Mouse (Mus musculus) common myeloid progenitor, adult 5-6 weeks (primary cell): ENCODE results near the gene Bdh1. TPM values are rescaled to one million over a fixed set of nuclear protein-coding genes. Genes with fewer than 3 reads are reported as not detected.
"Not testable (repeated sequence)": the region's sequence is repeated elsewhere in the genome, so short reads cannot be mapped to it uniquely, and the experiment has no call there.

ENCODE experiments used
- ATAC-seq: replicated peaks from 2 replicates; pipeline ENCODE4 v1.8.0; 2016; ENCODE audit warnings: low read depth, mild to moderate bottlenecking, moderate TSS enrichment, inconsistent platforms; ENCODE audit not compliant: poor library complexity, severe bottlenecking
- total RNA-seq: library from RNA; stranded (forward); fragments of 200-1000, 187-1606 nt; gene quantifications from 2 replicates; pipeline ENCODE4 v1.2.3, GENCODE M21; 2017

Bdh1 gene
- total RNA-seq, 1 experiment from 2014 or later: 5.8 TPM

DNA sequence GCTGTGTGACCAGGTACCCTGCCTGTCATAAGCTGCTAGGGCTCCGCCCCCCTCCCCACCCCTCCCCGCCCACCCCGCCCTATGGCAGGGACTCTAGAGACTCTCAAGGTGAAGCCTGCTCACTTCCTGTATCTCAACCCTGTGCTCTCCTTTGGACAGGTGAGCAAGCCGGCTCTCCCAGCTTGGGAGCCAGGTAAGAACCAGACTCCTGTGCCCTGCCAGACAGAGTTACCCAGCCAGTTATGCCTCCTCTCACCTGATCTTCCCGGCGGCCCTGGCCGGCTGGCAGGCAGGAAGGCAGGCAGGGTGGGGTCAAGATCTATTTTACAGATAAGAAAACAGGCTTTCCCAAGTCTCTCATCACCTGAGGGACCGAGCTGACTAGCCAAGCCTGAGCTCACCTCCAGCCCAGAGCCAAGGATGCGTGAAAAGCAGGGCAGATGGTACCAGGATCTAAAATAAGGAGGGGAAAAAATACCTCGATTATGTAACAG is 37.9 kb downstream of the Bdh1 start:
- no peak for ATAC-seq

DNA sequence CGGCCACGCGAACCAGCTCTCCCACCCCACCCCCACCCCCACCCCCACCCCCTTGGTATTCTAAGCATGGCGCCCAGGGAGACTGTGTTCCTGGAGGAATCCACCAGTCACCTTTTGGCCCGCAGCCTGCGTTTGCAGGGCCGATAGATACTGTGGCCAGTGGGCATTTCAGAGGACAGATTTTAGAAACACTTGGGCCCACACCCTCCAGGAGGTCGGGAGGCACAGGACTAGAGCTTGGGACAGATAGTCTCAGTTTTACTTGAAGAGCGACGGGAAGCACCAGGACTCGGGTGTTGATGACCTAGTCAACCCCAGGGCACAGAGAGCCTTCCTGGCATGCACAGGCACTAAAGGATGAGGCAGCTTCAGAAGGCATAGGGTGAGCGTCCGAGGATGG is 38.4 kb downstream of the Bdh1 start:
- ATAC-seq: no peak

DNA sequence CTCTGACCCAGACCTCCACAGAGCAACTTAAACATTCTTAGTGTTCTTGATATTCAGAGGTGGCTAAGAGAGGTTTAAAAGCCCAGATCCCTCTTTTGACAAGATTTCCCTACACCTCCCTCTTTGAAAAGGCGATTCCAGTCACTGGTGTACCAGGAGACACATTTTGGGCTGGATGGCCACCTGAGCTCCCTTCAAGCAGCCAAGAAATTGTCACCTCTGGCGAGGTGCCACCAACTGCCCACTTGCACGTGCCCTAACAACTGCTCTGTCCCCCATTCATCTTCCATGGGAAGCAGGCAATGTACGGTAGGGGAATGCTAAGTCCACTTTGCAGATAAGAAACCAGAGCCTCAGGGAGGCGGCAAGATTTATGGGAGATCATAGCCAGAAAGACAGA is 39.0 kb downstream of the Bdh1 start:
- ATAC-seq: no peak

DNA sequence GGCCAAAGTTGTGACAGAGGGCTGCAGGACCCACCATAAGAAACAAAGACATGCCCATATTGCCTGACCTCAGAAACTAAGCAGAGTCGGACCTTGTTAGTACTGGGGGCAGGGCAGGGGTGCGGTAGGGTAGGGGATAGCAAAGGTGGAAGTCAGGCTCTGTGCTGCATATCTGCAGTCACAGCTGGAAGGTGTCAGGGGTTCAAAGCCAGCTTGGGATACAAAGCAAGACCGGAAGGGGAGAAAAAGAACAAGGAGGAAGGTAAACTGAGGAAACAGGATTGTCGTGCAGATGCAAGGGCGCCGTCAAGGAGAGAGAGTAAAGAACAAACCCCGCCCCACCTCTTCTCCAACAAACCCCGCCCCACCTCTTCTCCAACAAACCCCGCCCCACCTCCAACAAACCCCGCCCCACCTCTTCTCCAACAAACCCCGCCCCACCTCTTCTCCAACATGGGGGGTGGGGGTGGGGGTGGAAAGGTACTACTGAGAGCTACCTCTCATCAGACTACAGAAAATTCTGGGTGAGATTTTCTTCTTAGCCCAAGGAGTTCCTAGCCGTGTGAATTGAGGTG is 40.1 kb downstream of the Bdh1 start:
- no peak for ATAC-seq

DNA sequence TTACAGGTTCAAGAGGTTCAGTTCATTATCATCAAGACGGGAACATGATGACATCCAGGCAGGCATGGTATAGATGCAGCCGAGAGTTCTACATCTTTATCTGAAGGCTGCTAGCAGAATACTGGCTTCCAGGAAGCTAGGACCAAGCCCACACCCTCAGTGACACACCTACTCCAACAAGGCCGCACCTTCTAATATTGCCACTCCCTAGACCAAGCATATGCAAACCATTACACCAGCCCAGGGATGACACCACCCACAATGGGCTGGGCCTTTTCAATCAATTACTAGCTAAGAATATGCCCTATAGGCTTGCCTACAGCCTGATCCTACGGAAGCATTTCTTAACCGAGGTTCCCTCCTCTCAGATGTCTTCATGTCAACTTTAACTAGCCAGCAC is 42.9 kb downstream of the Bdh1 start:
- no peak for ATAC-seq

DNA sequence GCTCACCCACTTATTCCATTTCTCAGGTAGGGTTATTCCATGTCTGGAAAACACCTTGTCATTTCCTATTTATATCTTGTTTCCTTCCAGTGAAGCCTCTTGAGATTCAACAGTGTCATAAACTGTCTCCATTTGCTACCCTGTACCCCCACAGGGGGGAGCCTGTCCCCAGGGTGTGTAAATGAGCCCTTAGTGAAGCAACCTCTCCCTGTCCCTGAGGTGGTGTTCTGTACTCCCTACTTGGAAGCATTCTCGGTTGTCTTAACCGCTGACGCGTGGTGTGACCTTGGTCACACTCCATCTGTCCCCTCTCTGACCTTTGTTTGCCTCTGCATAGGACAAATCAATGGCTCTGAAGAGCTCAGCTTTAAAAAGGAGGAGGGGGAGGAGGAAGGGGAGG is 43.5 kb downstream of the Bdh1 start:
- 0 out of 2 replicates have a peak, but pooled peaks have one; percentile 58 for ATAC-seq

DNA sequence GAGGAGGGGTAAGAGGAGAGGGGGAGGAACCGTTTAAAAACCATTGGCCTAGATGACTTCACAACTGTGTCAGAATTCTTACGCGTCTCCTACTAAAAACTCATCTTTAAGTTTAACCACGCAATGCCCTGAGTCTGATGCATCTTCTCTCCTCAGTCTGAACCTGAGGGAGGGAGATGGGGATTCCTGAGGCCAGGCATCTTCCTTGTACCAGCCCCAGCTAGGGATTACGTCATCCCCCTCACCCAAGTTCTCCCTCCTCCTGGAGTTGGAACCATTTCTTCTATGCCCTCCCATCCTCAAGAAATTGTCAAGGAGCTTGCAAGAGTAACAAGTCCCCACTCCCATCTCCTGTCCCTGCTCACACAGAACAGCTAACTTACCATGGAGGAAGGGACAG is 44.0 kb downstream of the Bdh1 start:
- no peak for ATAC-seq

DNA sequence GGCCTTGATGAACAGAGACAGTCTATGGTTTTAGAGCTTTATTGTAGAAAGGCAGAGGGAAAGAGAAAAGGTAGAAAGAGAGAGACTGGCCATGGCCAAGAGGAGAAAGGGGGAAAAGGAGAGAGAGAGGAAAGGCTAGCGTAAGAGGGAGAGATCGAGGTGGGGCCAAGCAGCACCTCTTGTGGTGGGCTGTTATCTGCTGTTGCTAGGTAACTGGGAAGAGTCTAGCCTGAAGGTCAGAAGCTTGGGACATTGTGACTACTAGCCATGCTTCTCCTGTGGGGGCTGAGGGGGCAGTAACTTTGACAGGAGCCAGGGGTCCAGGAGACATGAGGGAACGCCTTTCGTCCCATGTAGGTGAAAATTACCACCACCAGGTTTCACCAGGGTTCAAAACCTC is 48.7 kb downstream of the Bdh1 start:
- ATAC-seq: not testable (repeated sequence)

DNA sequence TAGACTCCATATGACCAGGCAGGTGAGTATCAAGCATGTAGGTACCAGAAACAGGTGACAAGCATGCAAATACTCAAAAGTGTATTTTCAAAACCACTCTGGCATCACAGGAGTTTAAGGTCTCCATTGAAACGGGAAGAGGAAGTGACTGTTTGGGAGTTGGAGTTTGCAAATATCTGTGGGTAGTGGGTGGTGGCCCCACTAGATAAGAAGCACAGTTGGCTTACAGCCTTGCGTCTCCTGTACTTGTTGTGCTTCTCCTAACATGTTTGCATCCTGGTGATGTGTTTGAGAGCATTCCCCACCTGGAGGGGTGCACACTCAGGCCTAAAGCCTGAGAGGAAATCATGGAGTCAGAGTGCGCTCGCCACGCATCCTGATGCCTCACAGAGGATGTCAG is 49.9 kb downstream of the Bdh1 start:
- ATAC-seq: peak; percentile 76

DNA sequence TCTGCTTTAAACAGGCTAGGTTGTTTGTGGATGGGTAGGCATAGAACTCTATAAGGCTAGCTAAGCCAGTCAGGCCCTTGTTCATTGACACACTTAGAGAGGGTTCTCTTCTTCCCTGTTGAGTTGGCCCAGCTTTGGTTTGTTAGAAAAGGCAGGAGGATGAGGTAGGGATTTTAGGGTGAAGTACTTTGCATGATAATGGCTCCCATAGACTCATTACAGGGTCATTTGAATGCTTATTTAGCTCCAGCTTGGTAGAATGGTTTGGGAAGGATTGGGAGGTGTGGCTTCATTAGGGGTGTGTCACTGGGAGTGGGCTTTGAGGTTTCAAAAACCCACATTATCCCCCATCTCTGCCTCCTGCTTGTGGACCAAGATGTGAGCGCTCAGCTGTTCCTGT is 51.1 kb downstream of the Bdh1 start:
- no peak for ATAC-seq

DNA sequence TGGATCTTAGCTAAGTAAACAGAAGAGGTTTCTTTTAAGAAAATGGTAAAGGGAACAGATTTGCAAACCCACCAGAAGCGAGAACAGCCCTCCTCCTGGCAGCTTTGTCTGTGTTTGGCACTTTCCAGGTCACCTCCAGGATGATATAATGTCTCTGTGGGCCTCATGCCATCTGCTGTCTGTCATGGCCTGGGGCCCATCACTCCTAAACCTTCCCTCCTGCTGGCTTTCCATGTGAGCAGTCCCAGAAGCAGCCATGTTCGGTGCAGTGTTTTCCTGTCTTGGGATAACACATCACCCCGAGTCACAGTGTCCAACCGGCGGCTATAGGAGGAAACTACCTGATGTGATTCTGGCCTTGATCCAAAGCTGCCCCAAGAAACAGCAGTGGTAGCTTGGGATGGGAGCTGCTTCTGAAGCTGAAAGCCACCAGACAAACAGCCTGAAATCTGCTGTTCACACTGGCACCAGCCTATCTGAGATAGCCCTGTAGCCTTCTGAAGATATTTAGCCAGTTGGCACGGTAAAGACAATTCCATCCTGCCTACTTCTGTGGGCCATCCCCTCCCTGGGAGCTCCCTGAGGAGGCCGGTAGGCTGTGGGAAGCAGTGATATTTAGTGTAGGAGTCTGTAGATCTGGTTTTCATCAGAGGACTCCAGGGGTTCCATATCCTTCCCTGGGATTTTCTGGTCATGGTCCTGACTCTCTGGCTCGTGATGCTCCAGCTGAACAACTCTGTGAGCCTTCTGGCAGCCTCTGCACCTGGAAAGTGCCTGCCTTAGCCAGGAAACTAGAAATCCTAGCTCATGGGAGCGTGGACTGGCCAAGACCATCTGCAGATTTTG is 53.3 kb downstream of the Bdh1 start:
- ATAC-seq: no peak

DNA sequence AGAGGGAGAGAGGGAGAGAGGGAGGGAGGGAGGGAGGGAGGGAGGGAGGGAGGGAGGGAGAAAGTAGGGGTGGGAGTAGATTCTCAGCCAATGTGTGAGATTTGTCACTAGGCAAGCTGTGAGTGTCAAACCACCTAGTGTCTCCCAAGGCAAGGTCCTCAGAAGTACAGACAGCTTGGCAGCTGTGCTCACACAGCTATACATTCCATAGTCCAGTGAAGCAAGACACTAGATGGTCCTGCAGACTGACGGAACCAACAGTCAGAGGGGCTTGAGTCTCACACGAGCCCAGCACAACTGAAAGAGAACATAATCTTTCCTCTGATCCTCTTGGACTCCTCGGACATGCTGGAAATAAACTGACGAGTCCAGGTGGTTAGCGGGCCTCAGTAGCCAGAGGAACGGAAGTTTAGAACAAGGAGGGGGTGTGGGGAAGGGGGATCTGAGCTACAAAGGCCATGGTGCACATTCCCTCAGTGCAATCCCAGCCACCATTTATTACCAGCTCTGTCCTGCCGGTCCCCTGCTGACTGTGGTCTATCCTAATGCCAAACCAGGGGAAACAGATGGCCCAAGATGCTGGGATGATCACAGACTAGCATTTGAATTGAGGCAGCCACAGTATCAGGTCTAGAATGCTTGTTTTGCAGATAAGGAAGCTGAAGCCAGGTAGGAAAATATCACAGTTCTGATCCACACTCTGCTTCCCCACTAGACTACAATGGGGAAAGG is 55.0 kb downstream of the Bdh1 start:
- no peak for ATAC-seq

DNA sequence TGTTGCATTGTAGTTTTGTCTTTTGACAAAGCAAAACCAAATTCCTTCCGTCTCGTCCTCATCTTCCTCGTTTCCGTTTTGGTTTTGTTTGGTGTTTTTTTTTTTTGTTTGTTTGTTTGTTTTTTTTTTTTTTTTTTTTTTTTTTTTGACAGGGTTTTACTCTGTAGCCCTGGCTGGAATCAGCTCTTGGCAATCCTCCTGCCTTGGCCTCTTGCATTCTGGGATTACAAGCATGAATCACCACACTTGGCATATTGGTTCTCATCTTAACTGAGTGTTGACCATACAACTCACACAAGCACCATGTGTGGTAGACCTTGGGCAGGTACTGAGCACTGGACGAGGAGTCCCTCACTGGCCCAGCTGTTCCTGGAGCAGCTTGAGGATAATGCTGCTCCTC is 63.3 kb downstream of the Bdh1 start:
- ATAC-seq: no peak

DNA sequence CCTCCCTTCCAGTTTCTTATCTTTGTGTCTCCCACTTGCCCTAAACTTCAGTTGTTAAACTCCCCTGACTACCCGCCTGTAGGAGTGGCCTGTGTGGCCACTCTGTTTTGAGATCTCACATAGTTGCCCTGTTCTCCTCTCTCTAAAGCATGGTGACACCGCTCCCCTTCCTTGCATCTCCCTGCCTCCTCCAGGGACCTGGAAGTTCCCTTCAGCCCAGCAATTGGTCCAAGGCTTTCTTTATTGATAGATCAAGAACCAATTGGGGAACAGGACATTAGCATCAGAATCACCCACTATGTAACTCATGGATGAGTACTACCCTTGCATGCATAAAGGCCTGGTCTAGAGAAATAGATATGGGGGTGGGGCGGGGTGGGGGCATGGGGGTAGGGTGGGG is 65.2 kb downstream of the Bdh1 start:
- ATAC-seq: no peak

DNA sequence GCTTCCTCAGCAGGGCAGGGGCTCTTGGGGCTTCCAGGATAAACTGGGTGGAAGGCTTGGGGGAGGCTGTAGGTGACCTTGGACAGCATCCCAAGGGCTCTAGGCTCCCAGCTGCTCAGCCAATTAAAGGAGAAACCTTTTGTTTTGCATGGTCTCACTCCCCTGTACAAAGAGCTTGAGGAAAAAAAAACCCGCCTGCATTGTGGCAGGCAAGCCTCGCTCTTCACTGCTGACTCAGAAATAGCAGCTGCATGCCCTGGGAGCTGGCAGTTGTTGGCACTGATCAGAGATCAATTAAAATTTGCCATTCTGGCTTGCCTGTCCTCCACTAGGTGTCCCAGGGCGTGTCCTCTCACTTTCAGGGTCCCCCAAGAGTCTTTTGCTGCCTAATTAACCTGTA is 67.0 kb downstream of the Bdh1 start:
- ATAC-seq: no peak

DNA sequence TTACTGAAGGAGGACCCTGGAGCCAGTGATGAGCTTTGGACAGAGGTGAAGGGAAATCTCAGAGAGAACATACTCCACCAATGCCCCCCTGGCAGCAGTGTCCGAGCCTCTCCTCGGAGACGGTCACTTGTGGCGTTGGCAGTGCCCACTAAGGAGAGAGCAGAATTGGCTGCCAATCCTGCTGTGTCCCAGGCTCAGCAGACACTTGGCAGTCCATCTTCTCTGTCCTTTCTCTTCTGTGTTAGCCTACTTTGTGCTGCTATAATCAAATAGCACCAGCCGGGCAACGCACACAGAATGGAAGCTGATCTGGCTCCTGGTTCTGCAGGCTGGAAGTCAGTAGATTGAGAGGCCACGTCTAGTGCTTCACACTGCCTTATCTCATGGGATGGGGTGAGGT is 68.9 kb downstream of the Bdh1 start:
- no peak for ATAC-seq

DNA sequence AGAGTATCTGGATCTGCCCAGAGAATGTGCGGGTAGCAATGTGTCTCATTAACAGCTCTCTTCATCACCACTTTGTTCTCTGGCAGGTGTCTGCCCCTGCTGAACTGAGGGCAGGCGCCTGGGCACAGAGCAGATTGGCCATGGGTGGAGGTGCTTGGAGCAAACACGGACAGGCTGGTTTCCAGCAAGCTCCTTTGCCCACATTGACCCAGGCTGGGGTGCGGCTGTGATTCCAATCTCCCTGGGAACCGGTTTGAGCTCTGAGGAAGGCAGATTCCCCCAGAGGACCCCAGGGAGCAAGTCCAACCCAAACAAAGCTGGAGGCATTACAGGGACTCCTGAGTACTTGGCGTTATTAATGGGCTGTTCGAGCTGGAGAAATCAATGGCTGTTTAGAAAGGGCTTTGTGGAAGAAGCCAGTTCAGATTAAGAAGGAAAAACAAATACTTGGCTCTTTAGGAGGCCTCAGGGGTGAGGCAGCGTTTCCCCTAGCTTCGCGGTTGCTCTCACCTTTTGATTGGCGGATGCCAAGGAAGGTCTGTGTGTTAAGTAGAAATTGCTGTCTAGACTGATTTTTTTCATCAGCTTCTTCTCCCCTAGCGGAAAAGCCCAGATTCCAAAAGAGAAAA is 71.0 kb downstream of the Bdh1 start:
- no peak for ATAC-seq

DNA sequence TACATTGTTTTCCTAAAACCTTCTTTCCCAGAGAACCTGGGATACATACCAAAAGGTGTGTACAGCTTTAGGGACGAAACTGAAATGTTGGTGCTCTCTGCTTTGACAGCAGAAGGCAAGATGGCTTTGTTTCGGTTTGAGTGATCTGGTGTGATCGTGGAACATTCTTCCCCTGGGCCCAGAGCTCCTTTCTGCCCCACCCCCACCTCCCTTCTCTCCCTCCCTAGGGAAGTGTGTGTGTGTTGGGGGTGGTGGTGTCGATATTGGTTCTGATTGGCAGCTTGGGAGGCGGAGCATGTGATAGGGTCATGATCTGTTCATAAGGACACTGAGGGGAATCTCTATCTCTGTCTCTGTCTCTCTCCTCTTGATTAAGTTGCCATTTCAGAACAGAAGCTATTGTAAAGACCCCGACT is 71.5 kb downstream of the Bdh1 start:
- ATAC-seq: no peak

DNA sequence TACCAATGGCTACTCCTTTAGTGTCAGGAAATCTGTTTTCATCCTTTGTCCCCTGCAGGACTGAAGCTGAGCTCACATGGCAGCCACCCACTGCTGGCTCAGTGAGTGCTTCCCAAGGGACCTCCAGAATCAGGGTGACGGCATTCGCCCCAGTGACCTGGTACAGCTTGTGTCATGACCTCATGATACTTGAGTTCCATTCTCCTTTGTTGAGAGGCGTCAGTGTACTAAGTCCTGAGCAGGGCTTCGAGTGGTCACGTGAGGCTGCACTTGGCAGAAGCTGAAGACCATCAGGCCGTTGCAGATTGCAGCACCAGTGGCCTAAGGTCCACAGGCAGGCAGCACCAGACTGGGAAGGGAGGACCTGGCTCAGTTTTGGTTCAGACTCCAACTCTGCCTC is 71.9 kb downstream of the Bdh1 start:
- no peak for ATAC-seq

DNA sequence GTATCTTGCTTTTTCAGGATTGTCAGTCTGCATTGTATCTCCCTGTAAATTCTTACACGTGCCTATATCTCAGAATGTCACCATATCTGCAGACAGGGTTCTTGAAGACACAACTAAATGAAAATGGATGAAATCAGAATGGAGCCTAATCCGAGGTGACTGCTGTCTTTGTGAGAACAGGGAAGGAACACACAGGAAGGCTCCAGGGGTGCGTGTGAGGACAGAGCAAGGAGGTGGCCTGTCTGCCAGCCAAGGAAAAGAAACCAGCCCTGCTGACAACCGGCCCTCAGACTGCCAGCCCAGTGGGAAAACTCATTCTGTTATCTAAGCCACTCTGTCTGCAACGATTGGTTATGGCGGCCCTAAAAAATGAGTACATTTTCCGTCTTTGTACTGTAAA is 73.3 kb downstream of the Bdh1 start:
- no peak for ATAC-seq

DNA sequence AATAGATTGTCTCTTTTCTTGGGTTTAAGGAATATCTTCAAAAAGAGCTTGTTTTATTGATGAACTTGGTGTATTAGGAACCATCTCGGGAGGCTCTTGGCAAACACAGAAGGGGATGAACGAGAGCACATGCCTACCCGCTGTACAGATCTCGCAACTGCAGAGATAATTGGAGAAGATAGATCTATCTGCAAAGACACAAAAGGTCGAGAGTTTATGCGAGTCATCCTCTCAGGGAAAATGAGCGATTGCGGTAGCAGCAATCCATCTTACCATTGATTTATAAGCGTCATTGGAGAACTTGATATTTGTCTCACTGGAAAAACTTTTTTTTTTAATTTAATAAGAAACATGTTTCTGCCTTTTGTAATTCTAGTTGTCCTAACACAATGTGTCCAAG is 73.7 kb downstream of the Bdh1 start:
- ATAC-seq: no peak
